In genomic region chr16:13130412-13130811, GRCm38 (mm10) we compare ENCODE assay signal across 9 mouse cellular contexts. TPM values are rescaled to one million over a fixed set of nuclear protein-coding genes. Genes with fewer than 3 reads are reported as not detected.
DNase-seq lines count a peak whose midpoint lies in the region; ATAC-seq and TF ChIP-seq lines count a peak whose summit lies in the region.
"Had no signal": no experiment of that assay in that cellular context is flagged by ENCODE, and none has a peak within 500 bp of the region (broad histone marks: within the 10 kb centered on the region; RNA-seq: fewer than 3 reads in every experiment).

No protein-coding gene starts in this region.

- H3K27ac ChIP-seq in forebrain, embryonic 10.5 days: no peak overlapping the region
- no peak overlapping the region for H3K27ac ChIP-seq in forebrain, embryonic 15.5 days (replicated peaks)
- H3K27ac ChIP-seq in liver, adult 2 months (replicated peaks; ENCODE audit: insufficient read depth, low read depth, low read length): no peak overlapping the region
- H3K27ac ChIP-seq in liver, embryonic 11.5 days (ENCODE audit: low read depth, low read length): no peak overlapping the region
- H3K27ac ChIP-seq in liver, postnatal 0 days (ENCODE audit: low read depth): no peak overlapping the region
- no peak overlapping the region for H3K27ac ChIP-seq in thymus, adult 2 months (ENCODE audit: control insufficient read depth, insufficient read depth, low read length)

- H3K4me2 ChIP-seq in forebrain, embryonic 15.5 days (replicated peaks): no peak overlapping the region
- H3K4me2 ChIP-seq in liver, embryonic 11.5 days: no peak overlapping the region
- H3K4me2 ChIP-seq in liver, postnatal 0 days (ENCODE audit: low read depth, low read length): no peak overlapping the region

- TF ChIP-seq POLR2A in liver, adult 2 months (IDR thresholded peaks at IDR 0.05; ENCODE audit: extremely low read depth, insufficient read depth, low read length): no peak
- no peak for TF ChIP-seq POLR2A in thymus, adult 2 months (IDR thresholded peaks at IDR 0.05; ENCODE audit: control insufficient read depth, extremely low read depth, insufficient read depth, low read length, poor library complexity)

- H3K27me3 ChIP-seq in forebrain, embryonic 10.5 days (ENCODE audit: poor library complexity, severe bottlenecking): no peaks in the 10 kb centered on the region
- H3K27me3 ChIP-seq in forebrain, embryonic 15.5 days: no peaks in the 10 kb centered on the region
- no peaks in the 10 kb centered on the region for H3K27me3 ChIP-seq in liver, adult 2 months (ENCODE audit: control insufficient read depth, insufficient read depth, low read length)
- H3K27me3 ChIP-seq in liver, embryonic 11.5 days (replicated peaks; ENCODE audit: control insufficient read depth, insufficient read depth, low read length): no peaks in the 10 kb centered on the region
- H3K27me3 ChIP-seq in liver, postnatal 0 days (ENCODE audit: insufficient read depth, low read length): no peaks in the 10 kb centered on the region
- H3K27me3 ChIP-seq in thymus, adult 2 months (ENCODE audit: control insufficient read depth, insufficient read depth, low read length): no peaks in the 10 kb centered on the region

- no peaks in the 10 kb centered on the region for H3K4me1 ChIP-seq in forebrain, embryonic 10.5 days
- no peaks in the 10 kb centered on the region for H3K4me1 ChIP-seq in forebrain, embryonic 15.5 days
- H3K4me1 ChIP-seq in liver, adult 2 months (ENCODE audit: control insufficient read depth, insufficient read depth, low read length): no peaks in the 10 kb centered on the region
- H3K4me1 ChIP-seq in liver, embryonic 11.5 days (replicated peaks; ENCODE audit: control insufficient read depth, insufficient read depth, low read length): no peaks in the 10 kb centered on the region
- no peaks in the 10 kb centered on the region for H3K4me1 ChIP-seq in liver, postnatal 0 days (ENCODE audit: insufficient read depth)
- no peaks in the 10 kb centered on the region for H3K4me1 ChIP-seq in thymus, adult 2 months (replicated peaks; ENCODE audit: control insufficient read depth, insufficient read depth, low read length)

- peak; percentile 44 for DNase-seq in forebrain, embryonic 10.5 days (ENCODE audit: extremely low spot score, low spot score)
- no peak for DNase-seq in liver, adult 2 months (ENCODE audit: extremely low read depth, low read depth, low spot score)
- no peak for DNase-seq in liver, embryonic 11.5 days (ENCODE audit: low spot score)
- peak; percentile 61 for DNase-seq in adrenal gland, postnatal 14 days
- peak; percentile 48 for DNase-seq in liver, postnatal 0 days
- peak; percentile 56 for DNase-seq in thymus, adult 2 months
- no peak for DNase-seq in frontal cortex, postnatal 10 days (ENCODE audit: low spot score in 2 of 2)

- H3K4me3 ChIP-seq in forebrain, embryonic 10.5 days: no peak overlapping the region
- H3K4me3 ChIP-seq in forebrain, embryonic 15.5 days: no peak overlapping the region
- H3K4me3 ChIP-seq in liver, adult 2 months (ENCODE audit: insufficient read depth, low read depth, low read length): no peak overlapping the region
- no peak overlapping the region for H3K4me3 ChIP-seq in liver, embryonic 11.5 days (ENCODE audit: low read depth, low read length)
- H3K4me3 ChIP-seq in liver, postnatal 0 days (ENCODE audit: low read depth, low read length): no peak overlapping the region
- no peak overlapping the region for H3K4me3 ChIP-seq in thymus, adult 2 months (ENCODE audit: control insufficient read depth, insufficient read depth, low read length)
- H3K4me3 ChIP-seq: myocyte had no signal

- no peaks in the 10 kb centered on the region for H3K79me2 ChIP-seq in liver, adult 2 months (ENCODE audit: control insufficient read depth, insufficient read depth, low read length)

- H3K36me3 ChIP-seq in forebrain, embryonic 10.5 days (replicated peaks): peaks cover 75% of the 10 kb centered on the region
- peaks cover 52% of the 10 kb centered on the region for H3K36me3 ChIP-seq in forebrain, embryonic 15.5 days
- peaks cover 45% of the 10 kb centered on the region for H3K36me3 ChIP-seq in liver, adult 2 months (ENCODE audit: control insufficient read depth, insufficient read depth, low read length)
- H3K36me3 ChIP-seq in liver, embryonic 11.5 days (ENCODE audit: control insufficient read depth, insufficient read depth, low read length): peaks cover 33% of the 10 kb centered on the region
- H3K36me3 ChIP-seq in liver, postnatal 0 days (replicated peaks; ENCODE audit: insufficient read depth, low read length): peaks cover 52% of the 10 kb centered on the region
- H3K36me3 ChIP-seq in thymus, adult 2 months (ENCODE audit: control insufficient read depth, insufficient read depth, low read length): peaks cover 61% of the 10 kb centered on the region

- TF ChIP-seq CTCF in liver, adult 2 months (IDR thresholded peaks at IDR 0.05; ENCODE audit: low read depth, low read length): peak; percentile 79
- TF ChIP-seq CTCF in liver, postnatal 0 days (IDR thresholded peaks at IDR 0.05; ENCODE audit: low read depth): peak; percentile 73
- peak; percentile 76; the same call in 1 of the 2 replicates for TF ChIP-seq CTCF in thymus, adult 2 months (IDR thresholded peaks at IDR 0.05; ENCODE audit: borderline replicate concordance, control insufficient read depth, extremely low read depth, insufficient read depth, low read length, poor library complexity)

- no peak for ATAC-seq in forebrain, embryonic 15.5 days (replicated peaks)
- no peak for ATAC-seq in liver, embryonic 11.5 days (replicated peaks; ENCODE audit: low FRiP score)
- no peak for ATAC-seq in liver, postnatal 0 days

- WGBS in forebrain, embryonic 10.5 days: 43% methylated on average over 14 of the region's 14 CpGs
- WGBS in forebrain, embryonic 15.5 days: 44% methylated on average over 14 of the region's 14 CpGs
- 66% methylated on average over 14 of the region's 14 CpGs for WGBS in liver, adult 2 months
- 56% methylated on average over 14 of the region's 14 CpGs for WGBS in liver, embryonic 11.5 days
- WGBS in liver, postnatal 0 days (ENCODE audit: insufficient replicate concordance): 67% methylated on average over 14 of the region's 14 CpGs
- WGBS in thymus, adult 2 months: 90% methylated on average over 14 of the region's 14 CpGs

- no peak for TF ChIP-seq EP300 in liver, postnatal 0 days (IDR thresholded peaks at IDR 0.05; ENCODE audit: low read depth)

- no peaks in the 10 kb centered on the region for H3K9me3 ChIP-seq in forebrain, embryonic 10.5 days
- no peaks in the 10 kb centered on the region for H3K9me3 ChIP-seq in forebrain, embryonic 15.5 days
- no peaks in the 10 kb centered on the region for H3K9me3 ChIP-seq in liver, embryonic 11.5 days (ENCODE audit: control insufficient read depth, low read length)
- H3K9me3 ChIP-seq in liver, postnatal 0 days (ENCODE audit: low read length): no peaks in the 10 kb centered on the region

- H3K9ac ChIP-seq in forebrain, embryonic 15.5 days (replicated peaks): no peak overlapping the region
- no peak overlapping the region for H3K9ac ChIP-seq in liver, adult 2 months (ENCODE audit: low read depth, low read length)
- H3K9ac ChIP-seq in liver, embryonic 11.5 days (ENCODE audit: low read depth, low read length): no peak overlapping the region
- no peak overlapping the region for H3K9ac ChIP-seq in liver, postnatal 0 days (replicated peaks)

RNA-seq across cellular contexts. Expression of gene Ercc4, which starts 20.9 kb away (rescaled TPM):
- polyA plus RNA-seq in forebrain, embryonic 10.5 days (2016; fragmentation: Nextera tagmentation; extraction: Ambion mirVana): 13.5 and 13.6 TPM in 2 replicates
- polyA plus RNA-seq in forebrain, embryonic 15.5 days (2015; fragmentation: Nextera tagmentation; extraction: Ambion mirVana): 13.8 and 15.2 TPM in 2 replicates
- total RNA-seq in liver, adult 2 months (2014; rRNA removed): 5.4 and 6.8 TPM in 2 replicates
- 4.0 and 5.6 TPM in 2 replicates for polyA plus RNA-seq in liver, adult 2 months (2012; rRNA removed)
- polyA plus RNA-seq in liver, embryonic 11.5 days (2014; fragmentation: Nextera tagmentation; extraction: Ambion mirVana): 11.9 and 12.9 TPM in 2 replicates
- 14.1 and 17.9 TPM in 2 replicates for total RNA-seq in adrenal gland, postnatal 14 days (2021)
- 2.6 and 3.2 TPM in 2 replicates for polyA plus RNA-seq in liver, postnatal 0 days (2015; fragmentation: Nextera tagmentation; extraction: Ambion mirVana)
- 24.5 and 26.9 TPM in 2 replicates for polyA plus RNA-seq in thymus, adult 2 months (2012; rRNA removed)

Comparison
In these comparisons a context has a peak if more than half of its experiments do, and no peak if none do; other contexts are left out.
1. DNase-seq: peak in forebrain, embryonic 10.5 days (single experiment), adrenal gland, postnatal 14 days (single experiment), liver, postnatal 0 days (single experiment) and thymus, adult 2 months (single experiment); none in liver, adult 2 months (single experiment), liver, embryonic 11.5 days (single experiment) and frontal cortex, postnatal 10 days (0 of 2).
2. Peak in every context shown above with its lines, with median percentiles within 50 percentile points of each other: CTCF ChIP-seq.